Mouse (Mus musculus) monocyte, adult 5-6 weeks (primary cell): ENCODE results near the gene Mex3d. TPM values are rescaled to one million over a fixed set of nuclear protein-coding genes. Genes with fewer than 3 reads are reported as not detected.

Experiments
- ATAC-seq: fragments of 153-309, 156-312 bp; replicated peaks from 2 replicates; pipeline ENCODE4 v1.8.0; 2017; ENCODE audit warnings: mild to moderate bottlenecking; ENCODE audit not compliant: low TSS enrichment, insufficient number of reproducible peaks, severe bottlenecking, poor library complexity, low FRiP score
- total RNA-seq: library from RNA; stranded (forward); fragments of 200-1000, 200-491, 200-594 nt; gene quantifications from 3 replicates; pipeline ENCODE4 v1.2.3, GENCODE M21; 2017

Mex3d gene
- total RNA-seq = 4.1 to 5.3 TPM (median 5.2 TPM) in 3 replicates

GRCm38 (mm10) chr10:80387522-80387959 is at the start of gene Mex3d:
Gene Mex3d (minus strand): TSS chr10:80387659.
- no peak for ATAC-seq

- ATAC-seq = no peak
Observed at GRCm38 (mm10) chr10:80436276-80436675, 48.8 kb upstream of the Mex3d start.

- no peak for ATAC-seq
Observed at GRCm38 (mm10) chr10:80435764-80436163, 48.3 kb upstream of the Mex3d start.

GRCm38 (mm10) chr10:80434823-80435222 is 47.4 kb upstream of the Mex3d start:
- ATAC-seq = no peak

GRCm38 (mm10) chr10:80434233-80434592 is 46.8 kb upstream of the Mex3d start:
- no peak for ATAC-seq

- ATAC-seq = peak; percentile 87
Observed at GRCm38 (mm10) chr10:80433513-80434232, 46.2 kb upstream of the Mex3d start, which contains the start of gene Tcf3. Gene Tcf3 (minus strand): TSS chr10:80433647.

GRCm38 (mm10) chr10:80432936-80433512 is 45.6 kb upstream of the Mex3d start:
- no peak for ATAC-seq

GRCm38 (mm10) chr10:80432387-80432785 is 44.9 kb upstream of the Mex3d start:
- no peak for ATAC-seq

- no peak for ATAC-seq
Observed at GRCm38 (mm10) chr10:80431570-80432386, 44.3 kb upstream of the Mex3d start.

GRCm38 (mm10) chr10:80430375-80430980 is 43.0 kb upstream of the Mex3d start:
- ATAC-seq = no peak

GRCm38 (mm10) chr10:80429800-80430199 is 42.3 kb upstream of the Mex3d start:
- ATAC-seq = no peak

- ATAC-seq = no peak
Observed at GRCm38 (mm10) chr10:80425041-80425440, 37.6 kb upstream of the Mex3d start.

- ATAC-seq = no peak
Observed at GRCm38 (mm10) chr10:80423562-80423961, 36.1 kb upstream of the Mex3d start.

- no peak for ATAC-seq
Observed at GRCm38 (mm10) chr10:80421651-80422472, 34.4 kb upstream of the Mex3d start.

- no peak for ATAC-seq
Observed at GRCm38 (mm10) chr10:80421208-80421607, 33.7 kb upstream of the Mex3d start.

- no peak for ATAC-seq
Observed at GRCm38 (mm10) chr10:80420729-80421128, 33.3 kb upstream of the Mex3d start.

- ATAC-seq = no peak
Observed at GRCm38 (mm10) chr10:80419419-80419818, 32.0 kb upstream of the Mex3d start.

GRCm38 (mm10) chr10:80418311-80418710 is 30.9 kb upstream of the Mex3d start:
- ATAC-seq = no peak
